Mouse (Mus musculus): ENCODE data around the gene Btbd16. TPM values are rescaled to one million over a fixed set of nuclear protein-coding genes. Genes with fewer than 3 reads are reported as not detected.

Gene Btbd16
- polyA plus RNA-seq, 1 experiment = not detected

DNA sequence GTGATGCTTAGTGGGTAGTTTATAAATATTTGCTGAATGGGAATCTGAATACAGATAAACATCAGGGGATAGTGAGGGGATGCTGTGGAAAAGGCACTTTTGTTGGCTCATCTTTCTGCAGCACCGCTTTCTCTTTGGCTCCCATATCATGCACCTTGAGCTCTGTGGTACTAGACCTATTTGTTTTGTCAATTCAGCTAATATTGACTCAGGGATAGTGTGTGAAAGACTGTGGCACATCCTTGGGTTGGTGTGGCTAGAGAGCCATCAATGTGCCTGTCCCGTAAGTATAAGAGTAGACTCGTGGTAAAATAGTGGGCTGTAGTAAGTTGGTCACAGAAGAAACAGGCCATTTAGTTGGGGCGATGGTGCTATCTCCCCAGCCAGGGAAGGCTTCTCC, 13.7 kb downstream of the Btbd16 start:
- Histone ChIP-seq H3K4me3 (replicated peaks) (no peak overlapping the region), H3K9me3 (ENCODE audit: control insufficient read depth, low read length) (no peaks in the 10 kb centered on the region), H3K36me3 (ENCODE audit: control insufficient read depth) (no peaks in the 10 kb centered on the region), H3K4me1 (ENCODE audit: control insufficient read depth) (no peaks in the 10 kb centered on the region), H3K27me3 (ENCODE audit: control insufficient read depth) (no peaks in the 10 kb centered on the region)
- TF ChIP-seq GATA1 (IDR thresholded peaks at IDR 0.05; ENCODE audit: low read length) (no peak), TAL1 (IDR thresholded peaks at IDR 0.05; ENCODE audit: low read length) (no peak)

DNA sequence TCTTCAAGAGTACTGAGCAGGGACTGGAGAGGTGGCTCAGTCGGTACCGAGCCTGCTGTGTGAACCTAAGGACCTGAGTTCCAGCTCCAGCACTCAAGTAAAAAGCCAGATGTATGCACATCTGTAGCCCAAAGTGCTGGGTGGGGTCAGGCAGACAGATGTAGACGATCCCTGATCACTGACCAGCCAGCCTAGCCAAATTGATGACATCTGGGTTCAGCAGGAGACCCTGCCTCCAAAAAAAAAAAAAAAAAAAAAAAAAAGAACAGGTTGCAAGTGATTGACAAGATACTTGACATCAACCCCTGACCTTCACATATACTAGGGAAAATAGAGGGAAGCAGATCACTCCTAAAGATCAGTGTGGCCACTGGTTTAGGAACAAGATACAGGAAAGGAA, 15.1 kb downstream of the Btbd16 start:
- no peaks in the 10 kb centered on the region for H3K36me3 ChIP-seq (ENCODE audit: control insufficient read depth)
- no peaks in the 10 kb centered on the region for H3K4me1 ChIP-seq (ENCODE audit: control insufficient read depth)
- no peaks in the 10 kb centered on the region for H3K9me3 ChIP-seq (ENCODE audit: control insufficient read depth, low read length)
- no peak for TF ChIP-seq TAL1 (IDR thresholded peaks at IDR 0.05; ENCODE audit: low read length)
- TF ChIP-seq GATA1 (IDR thresholded peaks at IDR 0.05; ENCODE audit: low read length) = no peak
- H3K4me3 ChIP-seq (replicated peaks) = no peak overlapping the region
- H3K27me3 ChIP-seq (ENCODE audit: control insufficient read depth) = no peaks in the 10 kb centered on the region

DNA sequence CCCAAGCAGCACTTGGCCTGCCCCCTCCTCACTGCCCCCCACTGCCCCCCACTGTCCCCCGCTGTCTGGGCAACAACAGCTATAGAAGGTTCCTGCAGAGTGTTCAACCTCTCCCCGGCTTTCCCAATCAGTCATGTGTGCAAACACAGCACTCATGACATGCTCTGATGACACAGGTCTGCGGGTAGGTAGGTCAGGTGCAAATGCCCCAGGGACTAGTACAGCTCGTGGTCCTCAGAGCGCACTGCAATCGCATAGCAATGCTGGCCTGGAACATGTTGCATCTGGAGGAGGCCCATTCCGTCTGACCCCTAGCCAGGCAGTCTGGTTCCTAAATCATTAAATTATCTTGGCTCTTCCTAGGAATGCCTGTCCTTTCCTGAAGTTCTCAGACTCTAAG, 15.6 kb downstream of the Btbd16 start:
- Histone ChIP-seq H3K9me3 (ENCODE audit: control insufficient read depth, low read length) (no peaks in the 10 kb centered on the region), H3K36me3 (ENCODE audit: control insufficient read depth) (no peaks in the 10 kb centered on the region)
- TF ChIP-seq TAL1 (IDR thresholded peaks at IDR 0.05; ENCODE audit: low read length) (no peak), GATA1 (IDR thresholded peaks at IDR 0.05; ENCODE audit: low read length) (no peak)

DNA sequence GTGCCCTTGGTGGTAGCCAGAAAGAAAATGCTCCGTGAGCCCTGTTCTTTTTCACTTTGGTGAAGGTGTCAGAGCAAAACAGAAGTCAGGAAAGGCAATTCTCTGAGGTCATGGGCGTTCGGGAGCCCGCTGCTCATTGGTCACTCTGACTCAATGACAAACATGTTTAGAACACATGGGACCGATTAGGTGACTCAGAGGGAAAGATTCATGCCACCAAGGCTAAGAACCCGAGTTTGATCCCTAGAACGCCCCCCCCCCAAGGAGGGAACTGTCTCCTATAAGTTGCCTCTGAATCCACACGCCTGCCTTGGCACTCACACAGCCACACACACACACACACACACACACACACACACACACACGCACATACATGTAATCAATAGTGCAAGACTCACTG, 19.8 kb downstream of the Btbd16 start:
- no peak for TF ChIP-seq TAL1 (IDR thresholded peaks at IDR 0.05; ENCODE audit: low read length)
- TF ChIP-seq GATA1 (IDR thresholded peaks at IDR 0.05; ENCODE audit: low read length) = no peak
- Histone ChIP-seq H3K9me3 (ENCODE audit: control insufficient read depth, low read length) (no peaks in the 10 kb centered on the region), H3K4me1 (ENCODE audit: control insufficient read depth) (no peaks in the 10 kb centered on the region), H3K4me3 (replicated peaks) (no peak overlapping the region), H3K27me3 (ENCODE audit: control insufficient read depth) (no peaks in the 10 kb centered on the region), H3K36me3 (ENCODE audit: control insufficient read depth) (no peaks in the 10 kb centered on the region)

More for the DNA sequence above, 15.6 kb downstream of the Btbd16 start:
- Histone ChIP-seq H3K4me3 (replicated peaks) (no peak overlapping the region), H3K4me1 (ENCODE audit: control insufficient read depth) (no peaks in the 10 kb centered on the region), H3K27me3 (ENCODE audit: control insufficient read depth) (no peaks in the 10 kb centered on the region)

DNA sequence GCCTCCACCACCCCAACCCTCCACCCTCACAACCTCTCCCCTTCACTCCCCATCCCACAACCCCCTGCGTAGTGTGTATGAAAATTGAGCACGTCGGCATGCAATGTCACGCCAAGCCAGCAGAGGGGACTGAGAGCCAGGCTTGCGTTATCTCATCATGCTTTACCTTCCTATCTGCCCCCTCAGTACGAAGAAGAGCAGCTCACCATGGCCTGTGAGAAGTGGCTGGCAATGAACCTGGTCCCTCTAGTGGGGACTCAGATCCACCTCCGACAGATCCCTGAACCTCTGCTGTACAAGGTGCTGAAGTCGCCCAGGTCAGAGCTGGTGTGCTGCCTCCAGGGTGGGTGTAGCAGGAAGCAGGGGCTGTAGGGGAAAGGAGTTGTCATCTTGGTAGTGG, 22.9 kb downstream of the Btbd16 start:
- H3K36me3 ChIP-seq (ENCODE audit: control insufficient read depth) = no peaks in the 10 kb centered on the region
- no peaks in the 10 kb centered on the region for H3K9me3 ChIP-seq (ENCODE audit: control insufficient read depth, low read length)
- no peaks in the 10 kb centered on the region for H3K27me3 ChIP-seq (ENCODE audit: control insufficient read depth)
- H3K4me3 ChIP-seq (replicated peaks) = no peak overlapping the region
- TF ChIP-seq TAL1 (IDR thresholded peaks at IDR 0.05; ENCODE audit: low read length) (no peak), GATA1 (IDR thresholded peaks at IDR 0.05; ENCODE audit: low read length) (no peak)
- H3K4me1 ChIP-seq (ENCODE audit: control insufficient read depth) = no peaks in the 10 kb centered on the region

DNA sequence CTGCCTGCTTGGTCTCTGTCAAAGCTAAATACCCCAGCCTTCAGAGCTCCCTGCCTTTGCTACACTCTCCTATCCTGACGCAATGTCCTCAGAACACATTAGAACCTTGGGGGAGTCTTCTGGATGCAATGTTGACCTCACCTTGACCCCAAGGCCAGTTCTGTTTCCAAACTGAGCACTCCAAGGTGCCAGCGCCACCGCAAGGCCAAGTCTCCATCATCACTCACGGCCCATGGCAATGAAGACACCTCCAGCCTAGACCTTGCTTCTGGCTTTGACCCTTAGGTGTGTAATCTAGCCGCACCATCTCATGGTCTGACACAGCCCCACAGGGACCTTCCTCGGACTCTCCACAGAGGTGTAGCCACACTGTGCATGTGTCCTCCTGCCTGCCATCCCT, 23.7 kb downstream of the Btbd16 start:
- Histone ChIP-seq H3K9me3 (ENCODE audit: control insufficient read depth, low read length) (no peaks in the 10 kb centered on the region), H3K27me3 (ENCODE audit: control insufficient read depth) (no peaks in the 10 kb centered on the region), H3K4me3 (replicated peaks) (no peak overlapping the region), H3K36me3 (ENCODE audit: control insufficient read depth) (no peaks in the 10 kb centered on the region), H3K4me1 (ENCODE audit: control insufficient read depth) (no peaks in the 10 kb centered on the region)
- no peak for TF ChIP-seq TAL1 (IDR thresholded peaks at IDR 0.05; ENCODE audit: low read length)
- TF ChIP-seq GATA1 (IDR thresholded peaks at IDR 0.05; ENCODE audit: low read length) = no peak

DNA sequence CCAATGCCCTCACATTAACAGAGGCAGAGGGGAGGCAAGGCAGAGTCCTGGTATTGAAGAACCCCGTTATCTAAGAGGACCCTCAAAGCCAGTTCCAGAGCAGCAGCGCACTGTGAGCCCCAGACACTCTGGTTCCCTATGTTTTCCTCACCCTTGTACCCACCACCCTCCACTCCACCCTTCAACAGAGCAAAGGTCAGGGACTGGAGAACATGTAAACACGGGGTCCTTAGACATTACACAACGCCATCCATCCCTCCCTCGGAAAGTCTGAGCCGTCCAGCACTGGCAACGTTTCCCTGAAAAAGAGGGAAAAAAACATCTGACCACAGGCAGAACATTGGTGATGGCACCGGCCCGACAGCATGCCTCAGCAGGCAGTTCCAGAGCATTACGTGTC, 25.5 kb downstream of the Btbd16 start:
- no peaks in the 10 kb centered on the region for H3K4me1 ChIP-seq (ENCODE audit: control insufficient read depth)
- H3K27me3 ChIP-seq (ENCODE audit: control insufficient read depth) = no peaks in the 10 kb centered on the region
- no peaks in the 10 kb centered on the region for H3K9me3 ChIP-seq (ENCODE audit: control insufficient read depth, low read length)
- no peak overlapping the region for H3K4me3 ChIP-seq (replicated peaks)
- TF ChIP-seq TAL1 (IDR thresholded peaks at IDR 0.05; ENCODE audit: low read length) (no peak), GATA1 (IDR thresholded peaks at IDR 0.05; ENCODE audit: low read length) (no peak)
- H3K36me3 ChIP-seq (ENCODE audit: control insufficient read depth) = no peaks in the 10 kb centered on the region

DNA sequence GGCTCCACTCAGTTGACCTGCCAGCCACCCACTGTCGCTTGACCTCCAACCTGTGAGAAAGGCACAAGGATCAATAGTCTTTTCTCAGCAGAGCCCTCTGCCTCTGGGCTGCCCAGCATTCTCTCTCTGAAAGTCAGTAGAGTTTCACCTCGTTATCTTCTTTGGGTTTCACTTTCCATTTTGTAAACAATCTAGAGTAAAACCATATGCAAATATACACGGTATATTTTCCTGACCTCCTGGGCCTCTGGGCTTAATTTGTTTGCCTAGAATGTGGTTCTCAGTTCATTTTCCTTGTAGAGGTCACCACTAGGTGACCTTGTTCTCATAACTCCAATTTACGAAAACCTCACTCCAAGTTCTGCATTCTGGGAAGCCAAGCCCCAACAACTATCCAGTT, 26.8 kb downstream of the Btbd16 start:
- H3K9me3 ChIP-seq (ENCODE audit: control insufficient read depth, low read length) = no peaks in the 10 kb centered on the region
- H3K4me1 ChIP-seq (ENCODE audit: control insufficient read depth) = no peaks in the 10 kb centered on the region
- H3K36me3 ChIP-seq (ENCODE audit: control insufficient read depth) = no peaks in the 10 kb centered on the region
- H3K4me3 ChIP-seq (replicated peaks) = no peak overlapping the region
- no peaks in the 10 kb centered on the region for H3K27me3 ChIP-seq (ENCODE audit: control insufficient read depth)
- TF ChIP-seq GATA1 (IDR thresholded peaks at IDR 0.05; ENCODE audit: low read length) = no peak

- Histone ChIP-seq H3K27me3 (ENCODE audit: control insufficient read depth) (no peaks in the 10 kb centered on the region), H3K36me3 (ENCODE audit: control insufficient read depth) (no peaks in the 10 kb centered on the region), H3K9me3 (ENCODE audit: control insufficient read depth, low read length) (no peaks in the 10 kb centered on the region), H3K4me1 (ENCODE audit: control insufficient read depth) (no peaks in the 10 kb centered on the region), H3K4me3 (replicated peaks) (no peak overlapping the region)
- TF ChIP-seq GATA1 (IDR thresholded peaks at IDR 0.05; ENCODE audit: low read length) = no peak
Observed at GRCm38 (mm10) chr7:130801811-130802210, 27.9 kb downstream of the Btbd16 start.

- no peaks in the 10 kb centered on the region for H3K4me1 ChIP-seq (ENCODE audit: control insufficient read depth)
- no peak overlapping the region for H3K4me3 ChIP-seq (replicated peaks)
- H3K9me3 ChIP-seq (ENCODE audit: control insufficient read depth, low read length) = no peaks in the 10 kb centered on the region
- no peaks in the 10 kb centered on the region for H3K36me3 ChIP-seq (ENCODE audit: control insufficient read depth)
- no peak for TF ChIP-seq TAL1 (IDR thresholded peaks at IDR 0.05; ENCODE audit: low read length)
- TF ChIP-seq GATA1 (IDR thresholded peaks at IDR 0.05; ENCODE audit: low read length) = no peak
- H3K27me3 ChIP-seq (ENCODE audit: control insufficient read depth) = no peaks in the 10 kb centered on the region
Observed at GRCm38 (mm10) chr7:130803251-130803825, 29.5 kb downstream of the Btbd16 start.
